Mouse (Mus musculus) limb, embryonic 11.5 days (tissue): Measurements from ENCODE around the gene Adss. TPM values are rescaled to one million over a fixed set of nuclear protein-coding genes. Genes with fewer than 3 reads are reported as not detected.

ENCODE experiments used
- ATAC-seq: fragments of 200-750 bp; cut with Nextera tagmentation; 2 replicates; pipeline ENCODE4 v1.8.0; 2017; ENCODE audit warnings: low read depth; ENCODE audit not compliant: insufficient number of reproducible peaks, low FRiP score, low TSS enrichment
- DNase-seq: peaks from one replicate; pipeline ENCODE4 v3.0.0-alpha.2; 2015; ENCODE audit warnings: low spot score
- H3K27ac ChIP-seq: fragments of 300-500 bp; sonication (generic); replicated peaks from 2 replicates; pipeline ENCODE4 v1.5.1; 2014; ENCODE audit warnings: low read depth, mild to moderate bottlenecking, low read length
- H3K27me3 ChIP-seq: fragments of 300-500 bp; sonication (generic); 2 replicates; pipeline ENCODE4 v1.6.1; 2014; ENCODE audit warnings: mild to moderate bottlenecking, low read length, mixed read lengths; ENCODE audit not compliant: control insufficient read depth, insufficient read depth
- H3K36me3 ChIP-seq: fragments of 300-500 bp; sonication (generic); 2 replicates; pipeline ENCODE4 v1.6.1; 2014; ENCODE audit warnings: mild to moderate bottlenecking, low read length, moderate library complexity, mixed read lengths; ENCODE audit not compliant: control insufficient read depth, insufficient read depth
- H3K4me1 ChIP-seq: fragments of 300-500 bp; sonication (generic); 2 replicates; pipeline ENCODE4 v1.6.1; 2014; ENCODE audit warnings: low read length, mixed read lengths; ENCODE audit not compliant: control insufficient read depth, insufficient read depth
- H3K4me2 ChIP-seq: fragments of 300-500 bp; sonication (generic); 2 replicates; pipeline ENCODE4 v1.6.1; 2014; ENCODE audit warnings: low read depth, mild to moderate bottlenecking, moderate library complexity; ENCODE audit not compliant: severe bottlenecking
- H3K4me3 ChIP-seq: fragments of 300-500 bp; sonication (generic); 2 replicates; pipeline ENCODE4 v1.5.1; 2014; ENCODE audit warnings: low read depth, low read length
- H3K9ac ChIP-seq: fragments of 300-500 bp; sonication (generic); 2 replicates; pipeline ENCODE4 v1.6.1; 2014; ENCODE audit warnings: mild to moderate bottlenecking, low read length
- H3K9me3 ChIP-seq: fragments of 300-500 bp; sonication (generic); 2 replicates; pipeline ENCODE4 v1.6.1; 2016; ENCODE audit warnings: low read length; ENCODE audit not compliant: control insufficient read depth
- WGBS: fragments of 180-500 bp; shearing (Covaris S2); extraction: QIAGEN DNeasy Blood & Tissue Kit; methylation state at CpG from one replicate; pipeline ENCODE4 v1.1.7; 2014; 5-methylcytosine and 5-hydroxymethylcytosine counted together
- polyA plus RNA-seq: library from polyadenylated mRNA; unstranded; fragments of >200 nt; fragmentation: Nextera tagmentation; extraction: Ambion mirVana; gene quantifications from 2 replicates; pipeline ENCODE4 v1.2.1, GENCODE M21; 2014

Adss gene
- polyA plus RNA-seq, 1 experiment from 2014 or later: 70.2 TPM

DNA sequence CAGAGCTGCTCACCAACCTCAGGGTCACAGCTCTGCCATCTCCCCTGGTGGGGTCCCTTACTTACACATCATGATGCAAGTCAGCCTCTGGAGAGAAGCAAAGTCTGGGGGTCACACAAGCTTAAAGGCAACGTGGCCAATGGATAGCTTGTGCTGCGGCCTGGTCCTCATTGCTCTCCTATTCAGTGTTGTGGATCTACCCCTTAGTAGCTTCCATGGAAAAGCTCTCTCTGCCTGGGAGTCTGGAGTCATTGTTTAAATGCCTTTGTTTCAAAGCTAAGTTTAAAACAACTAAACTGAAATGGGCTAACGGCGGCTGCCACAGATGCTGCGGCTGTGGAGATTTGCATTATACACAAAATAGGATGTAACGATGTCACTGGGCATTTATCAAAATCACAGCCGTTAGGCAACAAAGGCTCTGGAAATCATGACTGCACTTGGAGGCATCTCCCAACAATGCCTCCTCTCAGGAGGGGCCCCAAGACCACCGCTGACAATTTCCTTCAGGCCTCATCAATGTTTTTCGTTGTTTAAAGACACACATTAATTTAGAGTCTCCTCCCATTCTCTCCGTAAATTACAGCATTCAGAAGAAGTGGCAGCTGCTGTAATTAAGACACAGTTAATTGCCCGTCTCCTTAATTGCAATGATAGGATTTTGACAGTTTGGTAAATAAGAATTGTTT lies 77.8 kb downstream of the Adss start:
- Histone ChIP-seq H3K9me3 (no peaks in the 10 kb centered on the region), H3K4me3 (no peak overlapping the region)

DNA sequence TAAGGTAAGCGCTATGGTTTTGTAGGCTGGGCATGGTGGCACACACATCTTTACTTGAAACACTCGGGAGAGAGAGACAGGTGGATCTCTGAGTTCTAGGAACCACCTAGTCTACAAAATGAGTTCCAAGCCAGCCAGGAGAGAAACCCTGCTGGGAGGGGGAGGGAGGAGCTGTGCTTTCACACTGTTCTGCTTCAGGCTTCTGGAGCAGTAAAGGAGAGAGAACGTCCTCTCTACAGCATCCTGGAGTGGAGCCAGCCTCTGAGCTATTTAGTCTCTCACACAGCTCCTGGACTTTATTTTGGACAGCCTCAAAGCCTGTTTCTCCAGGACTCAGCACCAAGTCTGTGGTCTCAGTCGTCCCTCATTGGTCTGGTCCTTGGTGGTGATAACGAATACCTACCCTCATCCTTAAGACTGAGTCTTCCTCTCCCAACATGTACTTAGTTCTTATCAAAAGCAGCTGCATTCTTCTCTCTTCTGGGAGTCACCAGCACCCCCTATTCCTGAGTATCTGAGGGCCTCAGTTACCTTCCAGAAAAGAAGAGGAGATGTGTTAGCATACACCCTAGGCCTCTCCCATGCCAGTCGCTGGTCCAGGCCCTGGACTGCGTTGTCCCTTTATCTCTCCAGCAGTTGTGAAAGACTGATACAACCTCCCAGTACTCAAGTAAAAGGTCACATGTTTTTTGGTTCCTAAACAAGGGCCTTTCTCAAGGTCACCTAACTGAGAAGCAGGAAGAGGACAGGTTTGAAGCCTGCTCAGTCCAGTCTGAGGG lies 79.1 kb downstream of the Adss start:
- no peak overlapping the region for H3K27ac ChIP-seq
- no peak overlapping the region for H3K4me3 ChIP-seq
- no peak overlapping the region for H3K4me2 ChIP-seq
- no peak for DNase-seq
- H3K9me3 ChIP-seq: no peaks in the 10 kb centered on the region
- ATAC-seq: no peak
- no peaks in the 10 kb centered on the region for H3K36me3 ChIP-seq
- H3K4me1 ChIP-seq: no peaks in the 10 kb centered on the region
- H3K9ac ChIP-seq: no peak overlapping the region
- 77% methylated on average over 7 of the region's 7 CpGs for WGBS
- no peaks in the 10 kb centered on the region for H3K27me3 ChIP-seq

More for the DNA sequence above, 77.8 kb downstream of the Adss start:
- H3K36me3 ChIP-seq: no peaks in the 10 kb centered on the region
- no peak overlapping the region for H3K9ac ChIP-seq
- ATAC-seq (no peak), DNase-seq (no peak)
- H3K27me3 ChIP-seq: no peaks in the 10 kb centered on the region
- H3K27ac ChIP-seq: no peak overlapping the region
- 68% methylated on average over 11 of the region's 11 CpGs for WGBS
- no peaks in the 10 kb centered on the region for H3K4me1 ChIP-seq
- no peak overlapping the region for H3K4me2 ChIP-seq

- ATAC-seq: no peak
- no peak overlapping the region for H3K4me3 ChIP-seq
- H3K9ac ChIP-seq: no peak overlapping the region
- WGBS: 83% methylated on average over 3 of the region's 3 CpGs
- H3K27ac ChIP-seq: no peak overlapping the region
- no peaks in the 10 kb centered on the region for H3K4me1 ChIP-seq
- H3K9me3 ChIP-seq: no peaks in the 10 kb centered on the region
- no peaks in the 10 kb centered on the region for H3K27me3 ChIP-seq
- H3K4me2 ChIP-seq: no peak overlapping the region
- H3K36me3 ChIP-seq: no peaks in the 10 kb centered on the region
- DNase-seq: no peak
Observed at GRCm38 (mm10) chr1:177716448-177716847, 79.9 kb downstream of the Adss start.

DNA sequence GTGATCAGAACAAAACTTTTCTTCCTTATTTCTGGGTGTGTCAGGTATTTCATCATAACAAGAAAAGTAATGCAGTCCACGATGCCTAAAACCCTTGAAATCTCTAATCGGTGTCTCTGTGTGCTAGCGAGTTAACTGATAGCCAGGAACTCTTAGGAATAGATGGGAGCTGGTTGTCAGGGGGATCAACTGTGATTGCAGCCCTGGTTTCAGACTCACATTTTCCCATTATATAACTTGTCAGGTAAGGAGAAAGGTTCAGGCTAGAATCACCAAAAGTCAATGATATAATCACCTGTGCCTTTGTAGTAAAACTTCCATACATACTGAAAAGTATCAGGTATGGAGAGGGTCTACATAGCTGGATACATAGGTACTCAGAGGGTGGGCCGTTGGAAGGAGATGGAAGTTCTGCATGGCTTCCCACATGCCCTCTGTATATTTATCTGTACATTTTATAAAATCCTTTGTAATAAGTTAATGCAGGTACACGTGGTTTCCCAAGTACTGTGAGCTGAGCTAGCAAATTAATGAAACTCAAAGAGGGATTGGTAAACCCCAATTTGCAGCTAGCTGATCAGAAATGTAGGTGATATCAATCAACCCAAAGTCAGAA lies 81.8 kb downstream of the Adss start:
- Histone ChIP-seq H3K4me1 (no peaks in the 10 kb centered on the region), H3K36me3 (no peaks in the 10 kb centered on the region), H3K9ac (no peak overlapping the region), H3K4me3 (no peak overlapping the region), H3K27me3 (no peaks in the 10 kb centered on the region), H3K9me3 (no peaks in the 10 kb centered on the region), H3K4me2 (no peak overlapping the region), H3K27ac (no peak overlapping the region)
- 89% methylated on average over 5 of the region's 5 CpGs for WGBS
- DNase-seq (no peak), ATAC-seq (no peak)

DNA sequence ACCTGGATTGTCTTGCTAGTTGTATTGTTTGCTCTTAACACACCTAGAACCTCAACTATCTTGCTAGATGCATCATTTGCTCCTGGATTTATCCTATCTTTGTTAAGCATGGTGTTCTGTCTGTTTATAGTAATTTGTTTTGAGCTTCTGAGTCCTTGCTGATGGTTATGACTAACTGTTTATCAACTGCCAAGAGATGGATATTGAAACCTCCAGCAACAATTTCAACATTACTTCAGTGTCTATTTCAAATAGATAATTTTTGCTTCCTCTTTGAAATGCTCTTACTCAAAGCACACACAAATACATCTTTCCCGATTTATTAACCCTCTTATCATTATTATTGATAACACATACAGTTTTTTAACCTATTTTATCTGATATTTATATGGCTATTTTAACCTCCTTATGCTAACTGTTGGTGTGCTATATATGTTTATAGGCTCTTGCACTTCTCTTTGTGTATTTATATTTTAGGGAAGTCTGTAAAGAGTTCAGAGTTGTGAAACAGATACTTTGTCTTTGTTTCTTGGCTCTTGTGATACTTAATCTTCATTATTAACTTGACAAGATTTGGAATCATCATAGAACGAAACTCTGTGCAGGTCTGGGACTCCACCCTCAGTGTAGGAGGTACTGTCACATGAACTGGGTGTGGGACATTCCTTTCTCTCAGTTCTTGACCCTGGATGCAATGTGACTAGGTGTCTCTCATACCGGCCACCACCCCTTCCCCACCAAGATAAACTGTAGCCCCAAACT lies 82.5 kb downstream of the Adss start:
- no peak for ATAC-seq
- no peak for DNase-seq

More for the DNA sequence above, 82.5 kb downstream of the Adss start:
- Histone ChIP-seq H3K4me1 (no peaks in the 10 kb centered on the region), H3K9me3 (no peaks in the 10 kb centered on the region), H3K27ac (no peak overlapping the region), H3K9ac (no peak overlapping the region), H3K27me3 (no peaks in the 10 kb centered on the region), H3K4me2 (no peak overlapping the region), H3K4me3 (no peak overlapping the region), H3K36me3 (no peaks in the 10 kb centered on the region)
- 89% methylated on average over 3 of the region's 3 CpGs for WGBS

Other genes with a start within 250 kb of the Adss start
- gene 1700016C15Rik, start 66.7 kb downstream of the Adss start, polyA plus RNA-seq: not detected in 2 replicates
- gene Catspere2, start 186.9 kb upstream of the Adss start, polyA plus RNA-seq: 0.17 TPM in 1 of 2 replicates, not detected in the other